Mouse (Mus musculus): ENCODE results near the gene Nid2.

DNA sequence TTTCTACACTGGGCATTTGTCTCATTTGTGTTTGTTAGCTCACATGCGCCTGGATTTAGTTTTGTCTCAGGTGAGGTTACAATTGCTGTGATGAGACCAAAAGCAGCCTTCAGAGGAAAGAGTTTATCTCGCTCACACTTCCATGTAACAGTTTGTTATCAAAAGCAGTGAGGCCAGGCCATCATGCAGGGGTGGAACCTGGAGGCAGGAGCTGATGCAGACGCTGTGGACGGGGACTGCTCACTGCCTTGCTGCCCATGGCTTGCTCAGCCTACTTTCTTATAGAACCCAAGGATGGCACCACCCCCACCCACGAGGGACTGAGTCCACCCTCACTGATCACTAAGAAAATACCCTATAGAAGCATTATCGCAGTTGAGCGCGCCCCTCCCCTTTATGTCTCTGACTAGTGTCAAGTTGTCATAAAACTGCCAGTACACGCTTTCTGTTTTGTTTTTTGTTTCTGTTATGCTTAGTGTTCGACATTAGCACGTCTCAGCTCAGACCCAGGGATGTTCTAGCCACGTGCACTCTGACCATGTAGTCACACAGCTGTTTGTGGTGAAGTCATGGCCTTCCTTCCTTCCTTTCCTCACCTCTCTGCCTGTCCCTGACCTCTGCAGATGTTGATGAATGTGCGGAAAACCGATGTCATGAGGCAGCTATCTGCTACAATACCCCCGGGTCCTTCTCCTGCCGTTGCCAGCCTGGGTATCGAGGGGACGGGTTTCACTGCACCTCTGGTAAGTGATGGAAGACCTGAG is 45.7 kb downstream of the Nid2 start:
- TF ChIP-seq CTCF (IDR thresholded peaks at IDR 0.05; ENCODE audit: extremely low read depth, insufficient read depth, insufficient read length, insufficient replicate concordance) (no peak), POLR2A (IDR thresholded peaks at IDR 0.05; ENCODE audit: low read depth, low read length) (no peak)

Measured in spleen, adult 2 months (tissue).